Mouse (Mus musculus): ENCODE data around the gene Ociad2.
"Not testable (repeated sequence)": the region's sequence is repeated elsewhere in the genome, so short reads cannot be mapped to it uniquely, and the experiment has no call there.

The Ociad2 gene

DNA sequence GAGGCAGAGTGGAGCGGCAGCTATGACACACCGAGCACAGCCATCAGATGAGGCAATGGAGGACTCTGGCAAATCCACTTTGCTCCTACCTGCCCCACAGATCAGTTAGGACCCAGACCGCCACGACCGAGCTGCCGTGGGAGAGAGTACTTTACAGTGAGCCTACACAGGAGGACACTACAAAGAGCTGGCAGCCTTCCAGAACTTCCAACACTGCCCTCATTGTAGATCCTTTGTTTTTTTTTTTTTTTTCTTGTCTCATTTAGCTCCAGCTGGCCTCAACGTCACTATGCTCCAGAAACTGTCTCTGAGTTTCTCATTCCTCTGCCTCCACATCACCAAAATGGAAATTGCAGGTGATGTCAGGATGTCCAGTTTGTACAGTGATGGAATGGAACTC lies 12.7 kb upstream of the Ociad2 start:
- no peak for DNase-seq (ENCODE audit: low spot score in 2 of 2)

- no peak for DNase-seq (ENCODE audit: low spot score in 2 of 2)
Observed at GRCm38 (mm10) chr5:73351796-73352195, 11.0 kb upstream of the Ociad2 start.

- no peak for DNase-seq (ENCODE audit: low spot score in 2 of 2)
Observed at GRCm38 (mm10) chr5:73349514-73349913, 8.7 kb upstream of the Ociad2 start.

DNA sequence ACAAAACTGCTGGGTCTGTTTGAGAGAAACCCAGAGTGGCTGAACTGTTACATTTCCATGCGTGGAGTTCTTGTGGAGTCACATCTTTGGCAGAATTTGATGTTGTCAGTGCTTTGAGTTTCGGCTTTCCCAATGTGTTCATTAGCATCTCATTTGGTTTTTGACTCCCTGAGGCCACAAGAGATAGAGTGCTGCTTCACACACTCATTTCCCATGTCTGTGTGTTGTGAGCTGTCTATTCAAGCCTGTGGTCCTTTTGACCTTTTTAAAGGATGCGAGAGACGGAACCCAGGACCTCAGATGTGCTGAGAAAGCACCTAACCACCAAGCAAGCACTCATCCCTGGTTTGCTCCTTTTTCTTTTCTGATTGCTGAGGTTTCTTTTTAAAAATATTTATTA lies 4.4 kb upstream of the Ociad2 start:
- DNase-seq (ENCODE audit: low spot score in 2 of 2) = no peak

GRCm38 (mm10) chr5:73344310-73344709 lies 3.5 kb upstream of the Ociad2 start:
- peak; percentile 13 to 29 for DNase-seq (ENCODE audit: low spot score in 2 of 2)

GRCm38 (mm10) chr5:73342701-73343355 lies 2.0 kb upstream of the Ociad2 start:
- DNase-seq (ENCODE audit: low spot score in 2 of 2) = no peak

DNA sequence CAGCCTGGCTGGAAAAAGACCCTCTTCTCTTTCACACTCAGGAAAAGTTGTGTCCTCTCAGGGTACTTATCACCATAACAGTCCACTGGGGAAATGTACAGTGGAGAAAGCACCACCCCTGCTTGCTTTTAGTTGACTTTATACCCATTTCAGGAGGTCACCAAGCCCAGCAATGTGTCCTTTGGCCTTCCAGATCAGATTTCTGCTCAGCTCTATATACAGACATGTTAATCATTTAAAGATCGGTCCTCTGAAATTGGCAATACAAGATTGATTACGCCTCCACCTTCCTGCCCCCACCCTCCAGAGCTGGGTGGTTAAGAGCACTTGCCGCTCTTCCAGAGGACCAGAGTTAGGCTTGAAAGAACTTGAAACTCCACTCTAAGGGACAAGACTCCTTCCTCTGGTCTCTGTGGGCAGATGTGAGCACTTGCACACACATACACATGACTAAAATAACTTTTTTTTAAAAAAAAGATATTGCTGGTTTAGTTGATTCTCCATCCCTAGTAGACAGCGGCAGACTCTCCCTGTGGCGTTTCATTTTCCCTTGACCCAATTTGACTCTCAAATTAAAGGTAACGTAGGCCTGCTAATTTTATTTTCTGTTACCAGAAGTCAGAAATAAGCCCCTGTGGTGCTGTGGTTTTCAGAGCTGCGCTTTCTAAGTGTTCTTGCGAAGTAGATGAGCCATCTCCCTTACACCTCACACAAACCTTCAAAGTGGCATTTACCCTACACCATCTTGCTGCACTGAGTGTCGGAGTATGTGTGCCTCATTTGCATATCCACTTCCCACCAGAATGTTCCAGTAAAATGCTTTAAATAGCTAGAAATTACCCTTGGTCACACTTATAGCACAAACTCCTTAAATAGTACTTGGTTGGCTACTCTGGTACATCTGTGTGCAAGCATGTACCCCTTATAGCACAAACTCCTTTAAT lies 777 bp downstream of the Ociad2 start:
- DNase-seq (ENCODE audit: low spot score in 2 of 2) = no peak

DNA sequence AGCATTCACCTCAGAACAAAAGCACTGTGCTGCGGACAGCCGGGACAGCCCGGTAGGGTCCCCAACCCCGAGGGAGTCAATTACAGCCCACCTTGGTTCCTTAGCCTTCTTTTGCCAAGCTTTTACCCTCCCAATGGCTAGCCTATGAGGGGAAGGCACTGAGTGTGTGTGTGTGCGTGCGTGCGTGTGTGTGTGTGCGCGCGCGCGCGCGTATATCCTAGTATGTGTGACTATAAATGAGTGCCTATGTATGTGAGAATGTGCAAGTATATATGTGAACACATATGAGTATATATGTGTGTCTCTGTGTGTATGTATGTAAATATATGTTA lies 2.0 kb downstream of the Ociad2 start:
- no peak for DNase-seq (ENCODE audit: low spot score in 2 of 2)

DNA sequence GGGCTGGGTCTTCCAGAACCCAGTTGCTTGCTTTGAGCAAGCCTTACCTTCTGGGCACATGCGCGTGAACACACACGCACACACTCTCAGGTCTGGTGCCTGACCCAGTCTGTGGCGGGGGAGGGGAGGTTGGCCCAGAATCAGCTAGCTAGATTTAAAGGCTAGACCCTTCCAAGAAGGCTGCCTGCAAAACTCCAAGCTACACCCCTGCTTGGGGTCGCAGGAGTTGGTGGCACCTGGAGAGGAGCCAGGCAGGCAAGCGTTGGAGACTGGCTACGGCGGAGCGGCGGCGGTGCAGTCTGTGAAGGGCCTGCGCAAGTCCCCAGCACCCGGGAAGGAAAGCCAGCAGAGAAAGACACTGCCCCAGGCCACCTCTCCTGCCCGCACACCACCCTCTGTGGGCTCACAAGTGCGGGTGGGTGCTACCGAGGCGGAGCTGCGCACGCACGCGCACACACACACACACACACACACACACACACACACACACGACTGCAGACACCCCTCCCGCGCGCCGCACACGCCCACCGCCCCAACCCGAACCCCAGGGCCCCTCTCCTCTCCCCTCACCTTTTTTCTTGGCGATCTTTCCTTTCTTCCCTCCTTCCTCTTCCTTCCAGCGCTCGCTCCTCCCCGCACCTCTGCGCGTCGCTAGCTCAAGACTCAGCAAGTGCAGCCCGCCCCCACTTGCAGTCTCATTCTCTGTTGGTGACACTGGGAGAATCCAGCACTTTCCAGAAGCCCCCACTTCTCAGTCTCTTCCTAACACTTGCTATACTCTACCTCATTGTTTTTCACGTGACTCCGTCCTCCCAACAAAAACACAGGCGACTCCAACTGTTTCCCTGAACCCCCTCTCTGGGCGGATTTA lies 2.6 kb downstream of the Ociad2 start:
- DNase-seq (ENCODE audit: low spot score in 2 of 2) = no peak

GRCm38 (mm10) chr5:73336448-73336847 lies 4.4 kb downstream of the Ociad2 start:
- DNase-seq (ENCODE audit: low spot score in 2 of 2) = no peak

GRCm38 (mm10) chr5:73331002-73331401 lies 9.8 kb downstream of the Ociad2 start:
- no peak for DNase-seq (ENCODE audit: low spot score in 2 of 2)

- no peak for DNase-seq (ENCODE audit: low spot score in 2 of 2)
Observed at GRCm38 (mm10) chr5:73324526-73325170, 16.2 kb downstream of the Ociad2 start.

DNA sequence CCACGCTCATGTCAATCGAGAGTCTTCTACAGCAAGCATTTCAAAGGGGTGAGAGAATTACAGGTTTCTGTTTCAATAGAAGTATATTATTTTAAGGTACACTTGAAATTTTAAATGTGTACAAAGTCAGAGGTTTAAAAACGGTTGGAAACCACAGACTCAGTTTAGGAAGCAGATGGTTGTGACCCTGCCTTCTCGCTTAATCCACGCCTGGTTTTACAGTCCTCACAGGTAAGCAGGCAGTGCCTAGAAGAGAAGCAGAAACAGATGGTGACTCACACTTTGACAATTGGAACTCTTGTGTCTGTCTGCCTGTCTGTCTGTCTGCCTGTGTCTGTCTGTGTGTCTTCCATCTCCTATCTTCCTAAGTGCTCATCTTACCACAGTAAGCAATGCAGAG lies 17.2 kb downstream of the Ociad2 start:
- no peak for DNase-seq (ENCODE audit: low spot score in 2 of 2)

- not testable (repeated sequence) for DNase-seq (ENCODE audit: low spot score in 2 of 2)
Observed at GRCm38 (mm10) chr5:73322684-73323083, 18.1 kb downstream of the Ociad2 start.

- DNase-seq (ENCODE audit: low spot score in 2 of 2) = no peak
Observed at GRCm38 (mm10) chr5:73319306-73319705, 21.5 kb downstream of the Ociad2 start.

DNA sequence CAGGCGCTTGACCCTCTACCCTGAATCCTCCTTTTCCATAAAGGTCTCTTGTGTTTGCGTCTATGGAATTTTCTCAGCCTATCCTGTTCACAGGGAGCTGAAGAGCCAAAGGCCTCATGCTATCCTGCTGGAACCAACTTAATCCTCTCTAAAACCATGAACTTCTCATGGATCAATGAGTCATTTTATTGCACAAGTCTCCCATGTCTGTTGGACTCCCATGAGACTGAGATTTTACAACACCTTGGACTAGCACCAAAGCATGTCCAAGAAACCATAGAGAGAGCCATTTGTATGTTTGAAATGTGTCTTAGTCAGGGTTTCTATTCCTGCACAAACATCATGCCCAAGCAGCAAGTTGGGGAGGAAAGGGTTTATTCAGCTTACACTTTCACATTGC lies 26.2 kb downstream of the Ociad2 start:
- peak in 1 of 2 experiments; percentile 27 for DNase-seq (ENCODE audit: low spot score in 2 of 2)

- no peak for DNase-seq (ENCODE audit: low spot score in 2 of 2)
Observed at GRCm38 (mm10) chr5:73313591-73313990, 27.2 kb downstream of the Ociad2 start.

- DNase-seq (ENCODE audit: low spot score in 2 of 2) = no peak
Observed at GRCm38 (mm10) chr5:73311458-73311857, 29.4 kb downstream of the Ociad2 start.

DNA sequence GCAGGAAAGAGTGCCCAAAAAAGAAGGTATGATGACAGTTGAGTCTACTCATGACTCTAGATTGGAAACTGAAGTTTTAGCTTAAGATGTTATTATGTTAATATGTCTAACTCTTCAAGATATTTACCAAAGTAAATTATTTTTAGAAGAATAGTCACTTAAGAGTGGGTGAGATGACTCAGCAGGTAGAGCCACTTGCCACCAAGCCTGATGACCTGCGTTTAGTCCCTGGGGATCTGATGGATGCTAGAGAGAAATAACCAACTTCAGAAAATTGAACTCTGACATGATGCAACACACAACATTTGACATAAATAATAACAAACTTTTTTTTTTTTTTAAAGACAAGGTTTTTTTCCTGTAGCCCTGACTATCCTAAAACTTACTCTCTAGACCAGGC lies 30.4 kb downstream of the Ociad2 start:
- no peak for DNase-seq (ENCODE audit: low spot score in 2 of 2)

DNA sequence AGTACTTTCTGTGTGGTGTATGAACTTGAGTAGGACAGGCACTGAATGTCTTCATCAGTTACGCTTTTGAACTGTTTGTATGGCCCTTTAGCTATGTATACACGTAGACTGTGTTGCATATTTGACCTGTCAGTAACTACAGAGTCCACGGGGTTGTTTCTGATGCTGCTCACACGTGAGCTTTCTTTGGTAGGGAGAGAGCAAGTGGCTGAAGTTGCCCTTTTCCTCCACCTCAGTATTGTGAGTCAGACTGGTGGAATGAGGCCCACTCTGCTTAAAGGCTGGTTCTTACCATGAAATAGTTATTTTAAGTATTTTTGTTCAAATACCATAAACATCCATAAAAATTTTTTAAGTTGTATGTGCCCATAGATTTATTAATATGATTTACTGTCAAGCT lies 31.3 kb downstream of the Ociad2 start:
- no peak for DNase-seq (ENCODE audit: low spot score in 2 of 2)

DNA sequence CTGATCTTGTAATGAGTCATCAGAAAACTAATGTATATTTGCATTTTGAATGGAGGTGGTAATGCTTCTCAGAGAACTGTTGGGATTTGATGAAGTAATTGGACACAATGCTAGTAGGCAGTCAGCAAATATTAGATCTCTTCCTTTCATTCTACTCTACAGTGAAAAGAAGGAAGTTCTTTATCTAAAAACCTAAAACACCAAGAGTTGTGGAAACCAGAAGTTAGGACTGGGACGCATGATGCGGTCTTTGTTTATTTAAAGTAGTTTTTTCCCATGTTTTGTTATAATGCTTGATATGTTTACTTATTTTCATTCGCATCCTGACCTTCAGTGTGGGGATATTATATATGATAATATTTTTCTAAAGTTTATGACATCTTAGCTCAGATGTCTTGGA lies 33.5 kb downstream of the Ociad2 start:
- no peak for DNase-seq (ENCODE audit: low spot score in 2 of 2)

- no peak for DNase-seq (ENCODE audit: low spot score in 2 of 2)
Observed at GRCm38 (mm10) chr5:73306486-73306885, 34.3 kb downstream of the Ociad2 start.
